Mouse (Mus musculus) right cerebral cortex, postnatal 4 days (tissue): ENCODE results near the gene Kbtbd3.
A peak's percentile ranks its signal among the peaks of the same experiment; 100 is the strongest.

Experiments used
- DNase-seq: peaks from one replicate; pipeline ENCODE4 v3.0.0-alpha.2; 2022

Kbtbd3 gene

DNA sequence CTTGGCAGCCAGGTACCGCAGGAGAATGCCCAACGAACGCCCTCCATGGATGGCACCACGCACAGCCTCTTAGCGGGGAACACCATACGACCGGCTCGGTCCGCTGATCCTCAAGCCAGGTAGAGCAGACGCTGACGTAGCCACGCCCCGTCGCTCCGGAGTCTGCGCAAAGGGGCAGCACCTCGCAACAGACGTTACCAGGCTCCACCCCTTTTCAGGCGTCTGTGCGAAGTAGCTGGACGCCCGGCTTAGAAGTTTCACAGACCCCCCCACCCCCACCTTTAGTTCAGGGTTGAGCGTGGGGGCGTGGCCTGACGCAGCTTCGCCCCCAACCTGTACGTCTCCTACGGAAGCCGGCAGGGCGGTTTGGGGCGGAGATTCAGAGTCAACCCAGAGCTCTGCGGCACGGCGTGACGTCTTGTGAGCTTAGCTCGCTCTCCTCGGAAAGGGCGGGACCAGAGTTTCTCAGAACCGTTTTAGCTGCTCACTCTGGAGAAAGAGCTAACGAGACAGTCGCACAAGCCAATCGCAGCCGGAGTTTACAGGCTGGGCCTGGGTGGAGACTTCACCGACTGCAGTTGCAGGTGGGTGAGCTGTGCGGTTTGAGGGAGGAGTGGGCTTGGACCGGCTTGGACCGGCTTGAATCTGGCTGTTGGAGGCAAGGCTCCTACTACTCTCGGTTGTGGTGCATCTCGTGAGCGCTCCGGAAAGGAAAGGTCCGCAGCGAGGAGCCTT, at the start of gene Kbtbd3, which contains the start of gene Aasdhppt:
Gene Kbtbd3 (plus strand): TSS at position 483 of the 735 bp plus-strand sequence.
Gene Aasdhppt (minus strand): TSS at position 121 of the 735 bp plus-strand sequence.
- DNase-seq: peak; percentile 97

DNA sequence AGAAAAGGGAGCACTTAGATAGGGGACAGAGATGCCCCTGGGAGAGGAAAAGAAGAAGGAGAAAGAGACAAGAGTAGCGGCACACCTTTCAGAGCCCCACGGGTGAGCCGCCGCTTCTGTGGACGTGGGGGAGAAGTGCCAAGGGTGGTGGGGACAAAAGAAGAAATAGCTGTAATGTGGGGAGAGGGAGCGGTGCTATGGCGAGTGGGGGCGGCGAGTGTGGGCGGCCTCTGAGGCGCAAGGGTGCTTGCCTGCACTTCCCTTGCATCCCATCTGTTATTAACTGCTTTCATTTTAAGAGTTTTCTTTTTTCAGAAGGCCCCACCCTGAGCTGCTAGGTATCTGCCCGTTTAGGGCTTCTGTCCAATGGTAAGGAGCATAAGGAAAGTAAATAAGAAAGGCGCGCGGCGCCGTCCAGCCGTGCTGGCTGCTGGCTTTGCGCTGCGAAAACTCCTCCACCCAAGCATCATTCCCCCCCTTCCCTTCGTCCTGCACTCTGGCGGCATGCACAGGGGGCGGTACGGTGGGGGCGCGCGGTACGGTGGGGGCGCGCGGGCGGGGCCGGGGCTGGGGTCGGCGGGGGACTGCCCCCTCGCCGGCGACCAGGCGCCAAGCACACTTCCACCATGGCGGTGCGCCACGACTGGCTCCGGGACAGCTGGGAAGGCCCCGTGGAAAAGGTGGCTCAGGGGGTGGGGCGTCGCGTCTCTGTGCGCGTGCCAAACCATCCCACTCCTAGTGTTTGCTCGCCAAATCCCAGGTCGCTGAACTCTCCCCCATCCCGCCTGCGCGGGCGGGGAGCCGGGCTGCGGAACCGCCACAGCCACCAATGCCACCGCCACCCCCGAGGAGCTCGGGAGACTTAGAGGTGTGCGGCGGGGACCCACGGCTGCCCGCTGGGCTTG, 49.5 kb upstream of the Kbtbd3 start:
- peak; percentile 74 for DNase-seq

DNA sequence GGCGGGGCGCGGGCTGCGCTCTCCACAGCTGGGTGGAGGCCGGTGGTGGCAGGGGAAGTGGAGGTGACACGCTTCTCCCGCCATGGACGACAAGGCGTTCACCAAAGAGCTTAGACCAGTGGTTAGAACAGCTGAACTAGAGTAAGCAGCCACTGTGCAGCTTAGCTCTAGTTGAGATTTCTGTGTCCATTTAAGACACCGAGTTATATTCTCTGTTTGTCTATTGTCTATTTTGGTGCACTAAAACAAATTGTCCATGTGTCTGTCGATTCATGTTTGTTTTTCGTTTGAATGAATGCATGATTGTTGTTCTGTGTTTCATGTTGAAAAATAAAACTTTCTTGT, 48.9 kb upstream of the Kbtbd3 start:
- DNase-seq: no peak

DNA sequence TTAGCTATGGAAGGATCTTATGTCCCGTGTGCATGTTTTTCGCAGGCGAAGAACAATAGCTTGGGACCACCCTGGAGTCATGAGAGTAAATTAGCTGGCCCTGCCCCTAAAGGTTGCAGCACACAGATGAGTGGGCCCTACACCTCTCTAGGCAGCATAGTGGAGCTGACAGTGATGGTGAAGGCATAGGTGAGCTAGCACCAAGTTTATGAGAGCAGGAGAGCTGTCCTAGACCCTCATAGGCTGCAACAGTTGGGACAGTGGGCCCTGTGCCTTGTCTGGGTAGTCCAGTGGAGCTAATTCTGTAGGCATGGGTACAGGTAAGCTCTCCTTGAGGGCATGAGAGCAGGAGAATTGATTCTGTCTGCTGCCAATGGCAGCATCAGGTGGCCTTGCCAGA, 42.8 kb upstream of the Kbtbd3 start:
- DNase-seq: no peak

DNA sequence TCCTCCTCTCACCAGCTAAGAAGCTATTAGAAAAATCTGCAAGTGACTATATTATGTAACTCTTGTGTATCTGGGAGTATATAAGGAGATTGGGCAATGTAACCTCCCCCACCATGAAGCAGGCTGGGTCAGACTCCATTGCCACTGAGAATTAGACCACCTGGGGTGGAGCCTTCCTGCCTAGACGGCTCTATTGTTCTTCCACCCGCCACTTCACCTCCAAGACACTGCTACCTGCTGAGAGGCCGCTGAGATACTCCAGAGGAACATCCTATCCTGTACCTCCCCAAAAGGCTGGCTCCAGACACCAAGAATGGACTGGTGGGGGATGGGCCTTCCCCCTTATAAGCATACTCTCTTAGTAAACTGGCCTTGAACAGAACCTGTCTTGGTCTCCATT, 25.8 kb upstream of the Kbtbd3 start:
- DNase-seq: no peak

DNA sequence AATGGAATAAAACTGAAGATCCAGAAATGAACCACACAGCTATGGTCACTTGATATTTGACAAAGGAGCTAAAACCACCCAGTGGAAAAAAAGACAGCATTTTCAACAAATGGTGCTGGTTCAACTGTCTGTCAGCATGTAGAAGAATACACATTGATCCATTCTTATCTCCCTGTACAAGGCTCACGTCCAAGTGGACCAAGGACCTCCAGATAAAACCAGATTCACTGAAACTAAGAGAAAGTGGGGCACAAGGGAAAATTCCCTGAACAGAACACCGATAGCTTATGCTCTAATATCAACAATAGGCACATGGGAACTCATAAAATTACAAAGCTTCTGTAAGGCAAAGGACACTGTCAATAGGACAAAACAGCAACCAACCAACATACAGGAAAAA, 9.2 kb upstream of the Kbtbd3 start:
- no peak for DNase-seq

GRCm38 (mm10) chr9:4304867-4305266, 4.8 kb upstream of the Kbtbd3 start:
- no peak for DNase-seq

GRCm38 (mm10) chr9:4308628-4309350, 844 bp upstream of the Kbtbd3 start:
- DNase-seq: no peak

GRCm38 (mm10) chr9:4310706-4311105, 1.1 kb downstream of the Kbtbd3 start:
- DNase-seq: no peak

DNA sequence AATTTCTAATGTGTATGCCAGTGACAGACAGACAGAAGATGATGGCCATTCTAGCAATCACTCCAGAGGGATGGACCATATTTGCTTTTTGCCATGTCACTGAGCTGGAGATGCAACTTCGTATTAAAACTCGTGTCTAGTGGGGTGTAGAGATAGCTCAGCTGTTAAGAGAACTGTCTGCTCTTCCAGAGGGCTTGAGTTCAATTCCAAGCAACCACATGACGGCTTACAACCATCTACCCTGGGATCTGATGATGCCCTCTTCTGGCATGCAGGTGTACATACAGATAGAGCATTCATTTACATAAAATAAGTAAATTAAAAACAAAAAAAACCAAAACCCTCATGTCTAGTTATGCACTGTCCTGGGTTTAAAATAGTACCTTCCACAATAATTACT, 1.5 kb downstream of the Kbtbd3 start:
- DNase-seq: no peak

DNA sequence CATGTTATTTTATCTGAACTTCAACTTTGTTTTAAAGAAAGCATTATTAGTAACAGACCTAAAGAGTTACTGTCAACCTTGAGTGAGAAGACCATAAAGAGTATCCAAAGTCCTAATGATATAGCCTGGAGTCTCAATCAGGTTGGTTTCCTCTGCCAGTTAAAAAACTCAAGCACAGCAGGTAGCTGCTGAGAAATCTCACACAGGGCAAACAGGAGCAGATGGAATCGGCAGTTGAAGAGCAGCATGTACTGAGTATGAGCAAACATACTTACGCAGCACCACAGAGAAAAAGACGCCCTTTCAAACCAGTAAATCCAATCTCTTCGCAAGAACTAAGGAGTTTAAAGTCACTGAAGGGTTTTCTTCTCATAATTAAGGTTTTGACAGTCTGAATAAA, 4.3 kb downstream of the Kbtbd3 start:
- no peak for DNase-seq

GRCm38 (mm10) chr9:4315746-4316145, 6.1 kb downstream of the Kbtbd3 start:
- DNase-seq: no peak

DNA sequence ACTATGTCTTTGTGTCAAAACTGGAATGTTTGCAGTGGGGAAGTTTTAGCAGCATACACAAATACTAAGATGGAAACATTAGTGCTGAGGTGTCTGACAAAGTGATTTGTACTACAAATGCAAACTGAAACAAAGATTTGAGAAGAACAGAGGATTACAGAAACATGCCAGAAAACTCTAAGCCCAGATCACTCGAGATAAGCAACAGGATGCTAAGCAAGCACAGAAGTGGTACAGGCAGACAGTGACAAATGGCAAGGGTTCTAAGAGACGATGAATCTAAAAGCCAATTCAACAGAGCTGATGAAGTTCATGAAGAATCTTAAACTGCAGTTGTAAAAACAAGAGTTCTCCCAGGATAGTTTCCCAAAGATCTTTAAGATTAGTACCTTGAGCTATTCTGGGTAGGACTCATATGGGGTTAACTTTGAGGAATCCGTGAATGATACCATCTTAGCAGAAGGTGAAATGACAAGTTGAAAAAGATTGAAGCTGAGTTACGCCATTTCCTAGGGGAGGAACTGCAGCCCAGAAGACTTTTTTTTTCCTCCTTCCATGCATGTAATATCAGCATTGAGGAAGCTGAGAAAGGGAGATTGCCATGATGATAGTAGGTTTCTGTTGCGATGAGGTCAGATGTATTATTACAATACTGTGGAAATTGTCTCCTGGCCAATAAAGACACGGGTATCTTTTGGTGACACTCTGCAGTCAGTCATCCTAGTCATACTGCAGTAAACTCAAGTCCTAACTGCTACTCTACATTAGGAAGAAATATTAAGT, 9.5 kb downstream of the Kbtbd3 start:
- no peak for DNase-seq

DNA sequence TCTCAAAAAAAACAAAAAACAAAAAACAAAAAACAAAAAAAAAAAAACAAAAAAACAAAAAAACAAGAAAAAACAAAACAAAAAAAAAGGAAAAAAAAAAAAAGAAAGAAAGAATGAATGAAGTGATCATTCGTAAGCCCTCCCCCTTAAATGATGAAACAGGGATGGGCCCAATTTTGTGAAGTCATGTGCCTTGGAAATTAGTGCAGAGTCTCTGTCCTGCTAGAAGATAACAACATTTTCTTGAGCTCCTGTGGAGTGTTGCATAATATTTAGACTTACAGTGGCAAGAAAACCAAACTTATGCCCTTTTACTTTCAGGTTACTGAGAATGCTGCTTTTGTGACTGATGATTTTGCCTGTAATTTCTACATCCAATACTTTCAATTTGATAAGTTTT, 43.5 kb downstream of the Kbtbd3 start:
- DNase-seq: no peak

DNA sequence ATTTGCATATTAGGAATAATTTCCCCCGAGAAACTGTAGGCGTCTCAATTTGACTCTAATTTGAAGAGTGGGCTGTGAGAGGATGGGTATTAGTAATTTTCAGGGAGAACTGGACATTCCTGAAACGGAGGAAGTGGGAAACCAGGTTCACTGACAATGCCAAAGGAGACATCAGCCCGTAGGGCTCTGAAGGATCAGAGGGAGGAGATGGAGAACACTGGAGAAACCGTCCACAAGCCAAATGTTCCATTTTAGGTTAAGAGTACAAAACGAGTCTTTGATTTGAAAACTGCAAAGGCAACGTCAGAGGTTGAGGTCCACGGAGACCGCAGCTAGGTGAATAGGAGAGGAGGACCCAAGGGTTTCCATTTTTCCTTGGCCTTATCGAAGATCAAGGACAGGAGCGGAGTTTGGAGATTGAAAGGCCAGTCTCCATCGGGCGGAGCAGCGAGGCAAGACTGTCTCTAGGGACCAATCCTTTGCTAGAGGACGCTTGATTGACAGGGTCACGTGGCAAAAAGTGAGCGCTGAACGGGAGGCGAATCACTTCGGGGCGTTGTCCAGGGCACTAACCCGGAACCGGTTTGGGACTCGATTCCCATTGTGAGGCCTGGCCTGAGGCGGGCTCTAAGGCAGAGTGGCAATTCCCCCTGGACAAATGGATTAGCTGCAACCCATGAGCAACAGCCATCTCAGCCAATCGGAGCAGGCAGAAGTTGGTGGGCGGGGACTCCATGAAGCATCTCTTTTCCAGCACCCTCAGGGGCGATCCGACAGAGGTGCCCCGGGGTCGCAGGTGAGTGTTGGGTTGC, 66.4 kb downstream of the Kbtbd3 start, which contains the start of gene Msantd4:
Gene Msantd4 (plus strand): TSS at position 735 of the 812 bp plus-strand sequence.
- DNase-seq: peak; percentile 91

- DNase-seq: no peak
These were observed 67.0 kb downstream of the Kbtbd3 start for GRCm38 (mm10) chr9:4376640-4377120.
